Mouse (Mus musculus) cerebellum, adult 2 months (tissue): ENCODE data around the gene Tmem95. TPM values are rescaled to one million over a fixed set of nuclear protein-coding genes. Genes with fewer than 3 reads are reported as not detected.
A peak's percentile ranks its signal among the peaks of the same experiment; 100 is the strongest.
"Not testable (repeated sequence)": the region's sequence is repeated elsewhere in the genome, so short reads cannot be mapped to it uniquely, and the experiment has no call there.

Experiments
- DNase-seq, 2 experiments: peaks; one replicate each; pipeline ENCODE4 v3.0.0; 2021
- H3K27ac ChIP-seq: fragments of 200-500 bp; 2 replicates; pipeline ENCODE4 v1.5.1; 2012; ENCODE audit warnings: low read length, control low read depth, inconsistent platforms; ENCODE audit not compliant: insufficient read depth
- H3K27me3 ChIP-seq: fragments of 200-500 bp; 2 replicates; pipeline ENCODE4 v1.6.1; 2012; ENCODE audit warnings: inconsistent platforms, mild to moderate bottlenecking, low read length, moderate library complexity; ENCODE audit not compliant: control insufficient read depth, insufficient read depth
- H3K4me1 ChIP-seq: fragments of 200-500 bp; 2 replicates; pipeline ENCODE4 v1.6.1; 2011; ENCODE audit warnings: low read length; ENCODE audit not compliant: control insufficient read depth, insufficient read depth
- H3K4me3 ChIP-seq: fragments of 200-500 bp; replicated peaks from 2 replicates; pipeline ENCODE3; 2011; ENCODE audit warnings: mild to moderate bottlenecking, low read depth, low read length, control low read depth; ENCODE audit not compliant: insufficient read depth
- CTCF ChIP-seq: fragments of 200-500 bp; IDR thresholded peaks from 2 replicates; pipeline ENCODE4 v1.5.1; 2011; ENCODE audit warnings: low read depth, mild to moderate bottlenecking, control low read depth, low read length, moderate library complexity, borderline replicate concordance; ENCODE audit not compliant: insufficient read depth
- POLR2A ChIP-seq: fragments of 200-500 bp; IDR thresholded peaks from 2 replicates; pipeline ENCODE4 v1.6.1; 2011; ENCODE audit warnings: low read length, control low read depth, borderline replicate concordance; ENCODE audit not compliant: insufficient read depth
- WGBS: fragments of 180-500 bp; shearing (Covaris S2); methylation state at CpG from one replicate; pipeline ENCODE4 v1.1.7; 2018; 5-methylcytosine and 5-hydroxymethylcytosine counted together
- polyA plus RNA-seq: library from polyadenylated mRNA; depleted of rRNA; stranded (reverse); fragments of >200 nt; gene quantifications from 2 replicates; pipeline ENCODE4 v1.2.3, GENCODE M21; 2012

Tmem95 gene
- polyA plus RNA-seq, 1 experiment: not detected

DNA sequence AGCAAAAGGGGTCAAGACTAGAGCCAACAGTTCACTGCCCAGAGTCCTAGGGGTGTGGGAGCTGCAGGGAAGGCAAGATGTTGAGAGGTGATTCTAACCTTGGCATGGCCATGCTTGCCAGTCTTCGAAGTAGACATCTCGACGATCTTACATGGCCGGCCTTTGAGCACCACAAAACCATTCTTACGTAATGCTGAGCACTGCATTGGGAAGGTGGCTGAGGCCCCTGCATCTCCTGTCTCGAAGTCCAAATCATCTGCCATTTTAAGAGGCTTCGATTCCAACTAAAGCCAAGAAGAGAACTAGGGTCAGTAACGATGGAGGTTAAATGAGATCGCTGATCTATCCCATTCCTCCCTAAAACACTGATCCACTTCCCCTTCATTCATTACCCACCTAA, 41.2 kb upstream of the Tmem95 start:
- Histone ChIP-seq H3K4me1 (0 out of 2 replicates have a peak, but pooled peaks cover 2% of the 10 kb centered on the region), H3K4me3 (no peak overlapping the region), H3K27ac (no peak overlapping the region), H3K27me3 (no peaks in the 10 kb centered on the region)
- WGBS: 61% methylated on average over 9 of the region's 9 CpGs
- TF ChIP-seq CTCF: no peak
- no peak for TF ChIP-seq POLR2A
- DNase-seq: peak in 1 of 2 experiments; percentile 15

GRCm38 (mm10) chr11:69918118-69918517, 40.3 kb upstream of the Tmem95 start:
- TF ChIP-seq CTCF: no peak
- no peak for TF ChIP-seq POLR2A
- Histone ChIP-seq H3K27ac (no peak overlapping the region), H3K4me3 (no peak overlapping the region), H3K4me1 (peaks cover 5% of the 10 kb centered on the region; the same call in 1 of the 2 replicates), H3K27me3 (no peaks in the 10 kb centered on the region)
- WGBS: 79% methylated on average over 5 of the region's 5 CpGs
- no peak for DNase-seq

GRCm38 (mm10) chr11:69917379-69917948, 39.6 kb upstream of the Tmem95 start:
- no peak for TF ChIP-seq CTCF
- no peak for TF ChIP-seq POLR2A
- H3K4me1 ChIP-seq: peaks cover 5% of the 10 kb centered on the region; the same call in 1 of the 2 replicates
- WGBS: 72% methylated on average over 8 of the region's 8 CpGs

DNA sequence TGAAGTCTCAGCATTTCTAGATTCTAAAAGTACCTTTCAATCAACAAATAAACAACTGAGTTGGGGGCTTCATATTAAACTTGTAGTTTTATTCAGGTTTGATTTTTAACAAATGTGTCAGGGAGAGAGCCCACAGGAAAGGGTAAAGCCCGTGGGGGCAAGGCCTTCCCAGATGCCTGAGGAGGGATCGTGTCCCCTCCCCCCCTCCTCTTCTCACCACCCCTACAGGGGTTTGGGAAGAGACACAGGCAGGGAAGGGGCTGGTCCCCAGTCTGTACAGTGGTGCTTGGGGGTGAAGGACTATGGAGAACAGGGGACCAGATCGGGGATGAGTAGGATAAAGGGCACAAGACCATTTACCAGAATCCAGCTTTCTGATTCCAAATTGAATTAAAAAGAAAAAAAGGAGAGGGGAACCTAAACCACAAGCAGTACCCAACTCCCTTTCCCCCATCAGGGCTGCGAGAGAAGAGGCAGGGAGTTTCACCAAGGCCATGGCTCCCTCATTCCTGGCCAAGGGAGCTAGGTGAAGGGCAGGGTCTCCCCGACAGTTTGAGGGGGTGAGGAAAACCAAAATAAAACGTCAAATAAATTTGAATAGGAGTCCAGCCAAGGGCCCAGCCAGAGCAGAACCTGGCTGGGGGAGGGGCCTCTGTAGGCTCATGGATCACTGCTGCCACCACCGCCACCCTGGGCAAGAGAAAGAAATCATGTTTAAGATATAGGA, 39.0 kb upstream of the Tmem95 start:
- not testable (repeated sequence) for H3K4me3 ChIP-seq, H3K27me3 ChIP-seq, H3K4me1 ChIP-seq, H3K27ac ChIP-seq, DNase-seq
- WGBS: 49% methylated on average over 7 of the region's 7 CpGs

More at GRCm38 (mm10) chr11:69917379-69917948, 39.6 kb upstream of the Tmem95 start:
- H3K4me3 ChIP-seq: no peak overlapping the region
- no peak overlapping the region for H3K27ac ChIP-seq
- no peaks in the 10 kb centered on the region for H3K27me3 ChIP-seq
- DNase-seq: no peak

GRCm38 (mm10) chr11:69915667-69916627, 38.1 kb upstream of the Tmem95 start:
- no peaks in the 10 kb centered on the region for H3K27me3 ChIP-seq
- no peak overlapping the region for H3K27ac ChIP-seq
- no peak overlapping the region for H3K4me3 ChIP-seq
- peaks cover 5% of the 10 kb centered on the region; the same call in 1 of the 2 replicates for H3K4me1 ChIP-seq
- no peak for DNase-seq
- WGBS: 39% methylated on average over 5 of the region's 5 CpGs
- no peak for TF ChIP-seq POLR2A
- TF ChIP-seq CTCF: no peak

DNA sequence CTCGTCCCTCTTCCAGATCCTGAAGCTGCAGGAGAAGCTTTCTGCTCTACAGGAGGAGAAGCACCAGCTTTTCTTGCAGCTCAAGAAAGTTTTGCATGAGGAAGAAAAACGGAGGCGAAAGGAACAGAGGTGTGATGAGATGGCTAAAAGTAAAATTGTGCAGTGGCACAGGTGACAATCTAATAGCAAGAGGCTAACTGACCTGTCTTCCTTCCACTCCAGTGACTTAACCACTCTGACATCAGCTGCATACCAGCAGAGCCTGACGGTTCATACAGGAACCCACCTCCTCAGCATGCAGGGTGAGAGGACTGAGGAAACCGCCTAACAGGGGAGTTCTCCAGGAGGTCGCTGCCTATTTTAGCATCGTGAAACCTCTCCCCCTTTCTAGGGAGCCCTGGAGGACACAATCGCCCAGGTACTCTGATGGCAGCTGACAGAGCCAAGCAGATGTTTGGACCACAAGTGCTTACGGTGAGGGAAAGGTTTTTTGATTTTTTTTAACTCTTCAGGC, 37.2 kb upstream of the Tmem95 start:
- H3K27ac ChIP-seq: no peak overlapping the region
- TF ChIP-seq CTCF: no peak
- TF ChIP-seq POLR2A: no peak
- peak overlapping the region; percentile 71 for H3K4me3 ChIP-seq
- 34% methylated on average over 9 of the region's 9 CpGs for WGBS
- peaks cover 5% of the 10 kb centered on the region; the same call in 1 of the 2 replicates for H3K4me1 ChIP-seq
- no peaks in the 10 kb centered on the region for H3K27me3 ChIP-seq
- DNase-seq: no peak

DNA sequence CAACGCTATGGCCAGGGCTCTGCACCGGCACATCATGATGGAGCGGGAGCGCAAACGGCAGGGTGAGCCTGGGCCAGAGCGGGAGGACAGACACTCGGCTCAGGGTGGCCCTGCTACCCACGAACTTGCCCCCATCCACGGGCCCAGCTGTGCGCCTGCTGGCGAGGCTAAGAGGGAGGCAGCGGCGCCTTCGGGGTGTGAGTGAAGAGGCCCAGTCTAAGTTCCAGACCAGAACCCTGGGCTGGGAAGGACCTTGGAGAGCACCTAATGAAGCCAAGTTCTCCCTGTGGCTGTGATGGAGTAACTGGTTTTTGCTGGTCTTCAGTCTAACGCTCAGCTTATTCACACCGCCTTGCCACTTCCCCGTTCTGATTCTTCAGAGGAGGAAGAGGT, 36.5 kb upstream of the Tmem95 start:
- no peak for DNase-seq
- peaks cover 5% of the 10 kb centered on the region; the same call in 1 of the 2 replicates for H3K4me1 ChIP-seq
- H3K27me3 ChIP-seq: no peaks in the 10 kb centered on the region
- TF ChIP-seq CTCF (no peak), POLR2A (no peak)
- 2% methylated on average over 17 of the region's 17 CpGs for WGBS
- peak overlapping the region; percentile 70; the same call in 1 of the 2 replicates for H3K27ac ChIP-seq
- peak overlapping the region; percentile 71 for H3K4me3 ChIP-seq
